Mouse (Mus musculus) CH12.LX (cell line): ENCODE measurements around the gene Ccdc30. TPM values are rescaled to one million over a fixed set of nuclear protein-coding genes. Genes with fewer than 3 reads are reported as not detected.

Experiments
- DNase-seq: peaks from one replicate; pipeline ENCODE4 v3.0.0-alpha.2; 2013; ENCODE audit errors: extremely low read depth
- H3K27ac ChIP-seq: 2 replicates; pipeline ENCODE4 v1.5.1; 2012; ENCODE audit warnings: low read depth, mild to moderate bottlenecking, control low read depth, moderate library complexity; ENCODE audit not compliant: insufficient read depth
- H3K27me3 ChIP-seq: replicated peaks from 2 replicates; pipeline ENCODE3; 2012; ENCODE audit warnings: inconsistent platforms
- H3K36me3 ChIP-seq, 2 experiments: replicated peaks in 1 of 2; 2 replicates each; pipeline versions ENCODE3 to v1.6.1; 2012; ENCODE audit warnings: inconsistent platforms in 1 of 2, low read length in 1 of 2, mild to moderate bottlenecking in 1 of 2, mixed read lengths in 1 of 2, moderate library complexity in 1 of 2; ENCODE audit not compliant: control insufficient read depth in 1 of 2, insufficient read depth in 1 of 2
- H3K4me1 ChIP-seq, 2 experiments: 2 replicates each; pipeline ENCODE4 v1.6.1; 2012; ENCODE audit warnings: inconsistent platforms in 1 of 2, moderate library complexity in 1 of 2; ENCODE audit not compliant: insufficient read depth in 2 of 2, control insufficient read depth in 1 of 2
- H3K4me2 ChIP-seq: 2 replicates; pipeline ENCODE4 v1.6.1; 2012; ENCODE audit warnings: low read depth, mild to moderate bottlenecking, control low read depth; ENCODE audit not compliant: poor library complexity, insufficient read depth, severe bottlenecking
- H3K4me3 ChIP-seq, 3 experiments: fragments of 150-350 bp in 1 of 3; sonication (generic) in 1 of 3; replicated peaks in 1 of 3; 2 replicates each; pipeline versions ENCODE3 to v1.5.1; 2011 to 2012; ENCODE audit warnings: low read depth in 2 of 3, low read length in 2 of 3, mild to moderate bottlenecking in 2 of 3, moderate library complexity in 2 of 3, control low read depth in 1 of 3, improper control_type of control experiment in 1 of 3, inconsistent platforms in 1 of 3, mixed read lengths in 1 of 3; ENCODE audit not compliant: poor library complexity in 1 of 3
- H3K79me2 ChIP-seq: replicated peaks from 2 replicates; pipeline ENCODE4 v1.6.1; 2012; ENCODE audit warnings: mild to moderate bottlenecking, moderate library complexity; ENCODE audit not compliant: control insufficient read depth, poor library complexity, insufficient read depth, severe bottlenecking; ENCODE audit errors: extremely low read depth
- H3K9ac ChIP-seq: 2 replicates; pipeline ENCODE4 v1.6.1; 2012; ENCODE audit warnings: low read depth, mild to moderate bottlenecking, control low read depth, moderate library complexity; ENCODE audit not compliant: insufficient read depth
- H3K9me3 ChIP-seq: replicated peaks from 2 replicates; pipeline ENCODE3; 2012; ENCODE audit warnings: low read length, inconsistent platforms, mixed read lengths
- BHLHE40 ChIP-seq: IDR thresholded peaks from 2 replicates; pipeline ENCODE4 v1.6.1; 2011; ENCODE audit warnings: mild to moderate bottlenecking, low read depth, low read length, improper control_type of control experiment
- CHD1 ChIP-seq: IDR thresholded peaks from 2 replicates; pipeline ENCODE4 v1.6.1; 2012; ENCODE audit warnings: low read depth, low read length, improper control_type of control experiment, inconsistent platforms
- CHD2 ChIP-seq: IDR thresholded peaks from 2 replicates; pipeline ENCODE4 v1.6.1; 2011; ENCODE audit warnings: low read length, improper control_type of control experiment
- E2F4 ChIP-seq: IDR thresholded peaks from 2 replicates; pipeline ENCODE4 v1.6.1; 2011; ENCODE audit warnings: low read depth, low read length, improper control_type of control experiment; ENCODE audit not compliant: insufficient replicate concordance
- ELF1 ChIP-seq: IDR thresholded peaks from 2 replicates; pipeline ENCODE4 v1.6.1; 2014; ENCODE audit warnings: low read depth, mild to moderate bottlenecking, inconsistent platforms, low read length, improper control_type of control experiment
- EP300 ChIP-seq: IDR thresholded peaks from 2 replicates; pipeline ENCODE4 v1.6.1; 2011; ENCODE audit warnings: low read length, improper control_type of control experiment
- ETS1 ChIP-seq: conservative IDR thresholded peaks from 2 replicates; pipeline ENCODE4 v1.6.1; 2012; ENCODE audit warnings: low read depth, mild to moderate bottlenecking, inconsistent platforms, low read length, improper control_type of control experiment, moderate library complexity
- GABPA ChIP-seq: IDR thresholded peaks from 2 replicates; pipeline ENCODE4 v1.6.1; 2012; ENCODE audit warnings: low read depth, low read length, improper control_type of control experiment, inconsistent platforms; ENCODE audit not compliant: insufficient replicate concordance
- MAX ChIP-seq: IDR thresholded peaks from 2 replicates; pipeline ENCODE4 v1.6.1; 2011; ENCODE audit warnings: low read length, improper control_type of control experiment
- MYC ChIP-seq: IDR thresholded peaks from 2 replicates; pipeline ENCODE4 v1.6.1; 2011; ENCODE audit warnings: low read depth, mild to moderate bottlenecking, improper control_type of control experiment, low read length
- PAX5 ChIP-seq: IDR thresholded peaks from 2 replicates; pipeline ENCODE4 v1.6.1; 2012; ENCODE audit warnings: low read length, inconsistent platforms, mixed read lengths
- POLR2AphosphoS2 ChIP-seq: IDR thresholded peaks from 2 replicates; pipeline ENCODE4 v1.6.1; 2011; ENCODE audit warnings: low read depth, low read length, improper control_type of control experiment
- SMC3 ChIP-seq: IDR thresholded peaks from 2 replicates; pipeline ENCODE4 v1.6.1; 2011; ENCODE audit warnings: low read depth, low read length, improper control_type of control experiment
- UBTF ChIP-seq: IDR thresholded peaks from 2 replicates; pipeline ENCODE4 v1.6.1; 2012; ENCODE audit warnings: low read depth, mild to moderate bottlenecking, inconsistent platforms, low read length, improper control_type of control experiment, moderate library complexity
- USF1 ChIP-seq: IDR thresholded peaks from 2 replicates; pipeline ENCODE4 v1.6.1; 2014; ENCODE audit warnings: low read depth, mild to moderate bottlenecking, inconsistent platforms, low read length, improper control_type of control experiment
- ZC3H11A ChIP-seq: IDR thresholded peaks from 2 replicates; pipeline ENCODE4 v1.6.1; 2012; ENCODE audit warnings: low read depth, mild to moderate bottlenecking, inconsistent platforms, low read length, improper control_type of control experiment
- ZNF384 ChIP-seq: IDR thresholded peaks from 2 replicates; pipeline ENCODE4 v1.6.1; 2012; ENCODE audit warnings: low read depth, low read length, improper control_type of control experiment, inconsistent platforms
- dilution Hi-C: fragments of 300-500 bp; cut with MboI; formaldehyde crosslinking; loops from 2 replicates; pipeline ENCODE4 v1.14.3; 2020; ENCODE audit warnings: low sequenced_read_pairs; ENCODE audit not compliant: extremely low pct_unique_long_range_greater_than_20kb, extremely low pct_ligation_motif_present
- in situ Hi-C: fragments of 300-500 bp; cut with MboI; formaldehyde crosslinking; loops from 3 replicates; pipeline ENCODE4 v1.14.3; 2019; ENCODE audit warnings: low sequenced_read_pairs, low pct_ligation_motif_present, low pct_unique_long_range_greater_than_20kb, mixed read lengths
- polyA plus RNA-seq: library from polyadenylated mRNA; unstranded; fragments of >175 nt; gene quantifications from 2 replicates; pipeline ENCODE4 v1.2.1, GENCODE M21; 2012; ENCODE audit warnings: low read depth; ENCODE audit not compliant: insufficient read length
- total RNA-seq, 2 experiments: library from RNA; depleted of rRNA; stranded (reverse); fragments of 300-350 nt in 1 of 2; fragments of >200 nt in 1 of 2; gene quantifications; 2 replicates each; pipeline ENCODE4 v1.2.3; 2012 to 2014

Gene Ccdc30
- total and polyA plus RNA-seq, 3 experiments = 0.04 TPM; not detected in 2

- Histone ChIP-seq H3K79me2 (no peaks in the 10 kb centered on the region), H3K4me2 (no peak overlapping the region), H3K27me3 (no peaks in the 10 kb centered on the region), H3K9me3 (no peaks in the 10 kb centered on the region), H3K4me3 (no peak overlapping the region), H3K27ac (no peak overlapping the region), H3K4me1 (peaks cover 4 to 26% of the 10 kb centered on the region in 2 experiments), H3K36me3 (peaks cover 0 to 2% of the 10 kb centered on the region in 2 experiments), H3K9ac (no peak overlapping the region)
- dilution Hi-C loops (no loop called here), in situ Hi-C loops (no loop called here)
- TF ChIP-seq ETS1 (no peak), UBTF (no peak), CHD1 (no peak), ELF1 (no peak), BHLHE40 (no peak), MYC (no peak), SMC3 (no peak), CHD2 (no peak), POLR2AphosphoS2 (no peak), EP300 (no peak), ZC3H11A (no peak), PAX5 (no peak), GABPA (no peak), USF1 (no peak), E2F4 (no peak), ZNF384 (no peak)
- no peak for DNase-seq
These were observed 31.9 kb upstream of the Ccdc30 start for GRCm38 (mm10) chr4:119447261-119447660.

DNA sequence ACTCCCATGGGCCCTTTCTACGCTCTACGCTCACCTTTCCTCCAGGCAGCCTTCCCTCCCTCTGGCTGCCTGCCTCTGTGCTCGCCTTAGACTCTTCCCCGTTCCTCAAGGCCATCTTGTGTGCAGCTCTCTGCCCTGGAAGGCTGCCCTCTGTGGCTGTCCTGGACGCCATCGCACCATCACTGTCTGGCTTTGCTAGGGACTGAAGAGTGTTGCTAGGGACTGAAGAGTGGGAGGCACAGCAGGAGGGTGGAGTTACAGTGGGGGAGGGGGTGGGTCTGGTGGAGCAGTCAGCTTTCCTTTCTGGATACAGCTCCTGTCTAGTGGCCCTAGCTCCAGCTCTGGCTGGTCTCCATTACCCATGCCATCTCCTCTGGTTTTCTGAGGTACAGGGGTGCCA, 27.2 kb upstream of the Ccdc30 start:
- Histone ChIP-seq H3K36me3 (peaks cover 3 to 19% of the 10 kb centered on the region in 2 experiments), H3K4me1 (peaks cover 6 to 38% of the 10 kb centered on the region in 2 experiments), H3K27ac (peak overlapping the region; percentile 95), H3K9ac (peak overlapping the region; percentile 22; the same call in 1 of the 2 replicates), H3K4me3 (peak overlapping the region; percentile 30 to 59 (median 50)), H3K4me2 (peak overlapping the region; percentile 66), H3K27me3 (no peaks in the 10 kb centered on the region), H3K79me2 (no peaks in the 10 kb centered on the region), H3K9me3 (peaks cover 12% of the 10 kb centered on the region)
- peak; percentile 68 for DNase-seq
- dilution Hi-C loops = no loop called here
- TF ChIP-seq MAX = no peak
- peak; percentile 40; the same call in 1 of the 2 replicates for TF ChIP-seq CHD2
- 0 out of 2 replicates have a peak, but pooled peaks have one; percentile 53 for TF ChIP-seq UBTF
- 0 out of 2 replicates have a peak, but pooled peaks have one; percentile 22 for TF ChIP-seq BHLHE40
- TF ChIP-seq CHD1 = no peak
- in situ Hi-C loops = no loop called here
